Mouse (Mus musculus): ENCODE data around the gene Hcn2. TPM values are rescaled to one million over a fixed set of nuclear protein-coding genes. Genes with fewer than 3 reads are reported as not detected.

Hcn2 gene
- 100 to 1,000 TPM; 142 to 157 TPM for total RNA-seq (2021)
- long read RNA-seq, experiment 1, transcript Hcn2-202 (8 exons, 3,195 nt), result major isoform, 100 of 153 reads
- long read RNA-seq, experiment 1, partial matches to known transcripts, result 42 of 153 reads
- long read RNA-seq, experiment 1, other reads (novel, unspliced or antisense), result 11 of 153 reads
- long read RNA-seq, experiment 2, transcript Hcn2-202 (8 exons, 3,195 nt), result major isoform, 63 of 109 reads
- long read RNA-seq, experiment 2, partial matches to known transcripts, result 46 of 109 reads
- long read RNA-seq, experiment 2, other reads (novel, unspliced or antisense), result 0 of 109 reads

DNA sequence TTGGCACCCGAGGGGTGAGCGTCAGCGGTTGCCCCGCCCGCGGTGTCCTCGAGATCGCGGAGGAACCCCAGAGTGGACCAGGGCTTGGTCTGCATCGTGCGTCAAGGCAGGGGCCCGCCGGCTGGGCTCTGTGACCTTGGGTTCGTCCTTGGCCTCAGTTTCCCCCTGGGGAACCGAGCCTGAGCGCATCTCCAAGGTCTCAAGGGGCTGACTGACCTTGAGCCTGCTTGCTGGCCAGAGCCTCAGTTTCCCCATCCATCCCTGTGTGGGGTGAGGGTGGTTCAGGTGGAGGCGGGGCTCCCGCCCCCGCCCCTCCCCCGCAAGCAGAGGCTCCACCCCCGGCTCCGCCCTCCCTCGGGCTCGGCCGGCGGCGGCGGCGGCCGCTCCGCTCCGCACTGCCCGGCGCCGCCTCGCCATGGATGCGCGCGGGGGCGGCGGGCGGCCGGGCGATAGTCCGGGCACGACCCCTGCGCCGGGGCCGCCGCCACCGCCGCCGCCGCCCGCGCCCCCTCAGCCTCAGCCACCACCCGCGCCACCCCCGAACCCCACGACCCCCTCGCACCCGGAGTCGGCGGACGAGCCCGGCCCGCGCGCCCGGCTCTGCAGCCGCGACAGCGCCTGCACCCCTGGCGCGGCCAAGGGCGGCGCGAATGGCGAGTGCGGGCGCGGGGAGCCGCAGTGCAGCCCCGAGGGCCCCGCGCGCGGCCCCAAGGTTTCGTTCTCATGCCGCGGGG is at the start of gene Hcn2:
Gene Hcn2 (plus strand): TSS at position 381 of the 734 bp plus-strand sequence.
- DNase-seq (ENCODE audit: low spot score in 2 of 2), result no peak

DNA sequence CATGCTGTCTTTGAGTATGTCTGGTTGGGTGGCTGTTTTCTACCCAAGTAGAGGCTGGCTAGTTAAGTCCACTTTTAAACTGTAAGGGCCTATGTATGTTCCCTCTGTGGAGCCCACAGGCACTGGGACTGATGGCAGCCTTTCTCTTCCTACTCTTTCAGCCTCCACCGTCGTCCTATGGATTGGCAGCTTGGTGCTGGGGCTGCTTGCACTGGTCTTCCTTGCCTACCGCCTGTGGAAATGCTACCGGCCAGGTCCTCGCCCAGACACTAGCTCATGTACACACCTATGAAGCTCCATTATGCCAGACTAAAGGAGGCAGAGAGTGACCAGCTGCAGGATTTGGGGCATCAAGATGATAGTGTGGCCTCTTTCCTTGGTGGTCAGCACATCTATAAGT is 48.4 kb upstream of the Hcn2 start:
- no peak for DNase-seq (ENCODE audit: low spot score in 2 of 2)

DNA sequence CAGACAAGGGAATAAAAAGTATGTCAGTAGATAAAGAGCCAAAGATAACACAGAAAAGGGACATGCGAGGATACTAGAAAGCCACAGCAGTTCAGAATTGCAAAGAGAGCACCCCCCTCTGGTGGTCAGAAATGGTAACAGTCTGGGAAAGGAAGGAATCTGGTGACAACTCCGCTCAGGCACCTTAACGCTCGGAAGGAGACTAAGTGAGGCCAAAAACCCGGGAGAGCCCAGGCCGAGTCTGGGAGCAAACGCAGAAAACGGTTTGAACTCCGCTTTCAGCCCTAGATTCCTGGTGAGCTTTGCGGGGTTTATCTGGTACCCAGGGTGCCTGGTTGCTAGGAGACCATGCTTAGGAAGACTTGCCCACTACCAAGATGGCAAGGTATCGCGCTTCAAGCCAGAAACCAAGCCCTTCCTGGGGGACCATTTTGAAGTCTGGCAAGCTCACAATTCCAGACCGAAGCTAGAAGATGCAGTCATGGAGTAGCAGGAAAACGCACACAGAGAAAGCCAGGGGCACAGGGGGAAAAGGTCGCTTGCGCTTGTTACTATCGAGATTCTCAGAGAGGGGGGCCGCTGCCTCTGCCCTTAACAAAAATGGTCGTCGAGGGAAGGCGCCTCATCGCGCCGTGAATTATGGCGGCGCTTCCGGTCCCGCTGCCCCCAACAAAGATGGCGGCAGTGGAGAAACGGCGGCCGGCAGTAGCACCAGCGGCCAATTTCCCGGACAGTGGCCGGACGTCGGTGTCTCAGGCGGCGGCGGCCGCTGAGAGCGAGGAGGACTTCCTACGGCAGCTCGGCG is 47.5 kb upstream of the Hcn2 start, which contains the start of gene Tpgs1:
Gene Tpgs1 (plus strand): TSS at position 599 of the 805 bp plus-strand sequence.
- DNase-seq (ENCODE audit: low spot score in 2 of 2), result peak; percentile 91 to 92

DNA sequence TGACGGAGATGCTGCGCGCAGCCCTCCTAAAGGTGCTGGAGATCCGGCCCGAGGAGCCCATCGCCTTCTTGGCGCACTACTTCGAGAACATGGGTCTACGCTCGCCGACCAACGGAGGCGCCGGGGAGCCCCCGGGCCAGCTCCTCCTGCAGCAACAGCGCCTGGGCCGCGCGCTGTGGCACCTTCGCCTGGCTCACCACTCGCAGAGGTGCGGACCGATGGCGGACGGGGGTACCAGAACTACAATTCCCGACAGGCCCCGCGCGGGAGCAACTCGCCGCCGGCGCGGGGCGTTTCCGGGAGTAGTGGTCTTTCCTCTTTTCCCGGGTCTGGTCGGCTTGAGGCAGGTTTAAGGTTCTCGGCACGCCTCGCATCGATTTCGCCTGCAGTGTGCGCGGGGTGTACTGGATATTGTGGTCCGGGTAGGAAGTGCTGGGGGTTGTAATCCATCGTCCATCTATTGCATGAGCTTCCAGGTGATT is 46.8 kb upstream of the Hcn2 start:
- DNase-seq (ENCODE audit: low spot score in 2 of 2), result peak; percentile 80 to 82

DNA sequence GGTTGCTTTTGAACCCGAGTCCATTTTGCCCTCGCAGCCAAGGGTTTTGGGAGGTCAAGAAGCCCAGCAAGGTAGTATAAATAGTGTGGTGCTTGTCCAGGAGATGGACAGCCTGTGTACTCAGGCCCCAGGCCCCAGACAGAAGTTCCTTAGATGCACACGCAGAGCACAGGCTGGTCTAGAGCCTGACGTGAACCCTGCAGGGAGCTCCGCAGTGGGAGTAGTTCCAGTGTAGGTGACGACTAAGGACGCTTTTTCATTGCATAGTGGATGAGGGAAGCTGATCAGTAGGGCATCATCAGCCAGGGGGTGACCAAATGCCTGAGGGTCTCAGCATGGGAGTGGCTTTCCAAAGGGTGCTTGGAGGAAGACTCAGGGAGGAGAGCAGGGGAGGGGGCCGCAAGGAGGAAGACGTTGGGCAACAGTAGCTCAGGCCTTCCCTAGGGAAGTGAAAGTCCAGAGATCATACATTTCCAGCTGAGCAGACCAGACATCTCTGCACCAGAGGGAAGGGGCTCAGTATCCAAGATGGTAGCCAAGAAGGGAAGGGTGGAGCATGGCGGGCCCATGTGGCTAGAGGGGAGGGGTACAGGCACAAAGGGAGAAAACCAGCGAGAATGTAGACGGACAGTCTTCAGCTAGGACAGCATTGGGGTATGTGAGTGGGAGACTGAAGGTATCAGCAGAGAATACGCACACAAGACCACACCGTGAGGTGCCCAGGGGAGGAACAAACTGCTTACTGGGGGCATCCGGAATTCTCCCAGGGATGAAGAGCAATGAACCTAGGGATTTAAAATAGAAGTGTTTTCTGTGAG is 46.2 kb upstream of the Hcn2 start:
- DNase-seq (ENCODE audit: low spot score in 2 of 2), result no peak

DNA sequence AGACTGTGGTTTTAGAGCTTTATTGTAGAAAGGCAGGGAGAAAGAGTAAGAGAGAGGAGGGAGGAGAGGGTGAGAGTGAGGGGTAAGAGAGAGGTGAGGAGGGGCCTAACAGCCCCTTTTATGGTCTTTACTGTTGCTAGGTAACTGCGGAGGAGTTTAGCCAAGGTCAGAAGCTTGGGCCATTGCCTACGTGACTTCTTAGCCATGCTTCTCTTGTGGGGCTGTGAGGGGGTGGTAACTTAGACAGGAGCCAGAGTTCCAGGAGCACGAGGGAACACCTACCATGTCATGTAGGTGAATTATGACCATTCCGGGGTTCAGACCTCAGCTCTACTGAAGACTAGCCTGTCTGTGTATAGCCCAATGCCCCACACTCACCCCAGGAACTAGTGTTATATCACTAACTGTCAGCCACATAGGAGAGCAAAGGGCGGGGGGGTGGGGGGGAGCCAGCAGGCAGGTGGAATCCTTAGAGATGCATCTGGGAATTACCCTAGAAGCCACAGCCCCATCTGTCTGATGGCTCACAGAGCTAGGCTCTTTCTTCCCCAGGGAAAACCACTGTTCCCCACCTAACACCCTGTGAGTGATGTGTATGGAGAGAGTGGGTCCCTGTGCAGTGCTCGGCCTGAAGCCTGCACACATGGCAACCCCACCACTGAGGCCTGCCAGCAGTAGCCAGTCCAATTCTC is 44.9 kb upstream of the Hcn2 start:
- no peak for DNase-seq (ENCODE audit: low spot score in 2 of 2)

DNA sequence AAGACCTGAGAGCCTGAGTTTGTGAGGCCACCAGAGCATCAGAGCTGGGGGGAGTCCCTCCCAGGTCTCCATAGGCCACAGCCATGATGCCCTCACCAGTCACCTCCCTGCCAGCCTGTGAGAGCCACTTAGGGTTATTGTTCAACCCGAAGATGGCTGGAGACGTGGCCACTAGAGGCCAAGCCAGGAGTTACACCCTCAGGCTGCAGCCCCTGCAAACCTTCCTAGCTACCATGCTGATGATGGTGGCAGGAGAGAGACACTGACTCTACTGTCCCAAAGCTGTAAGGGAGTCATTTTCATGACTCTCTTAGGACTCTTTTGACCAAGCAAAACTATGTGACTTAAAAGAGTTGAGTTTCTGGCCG is 44.4 kb upstream of the Hcn2 start:
- DNase-seq (ENCODE audit: low spot score in 2 of 2), result no peak

DNA sequence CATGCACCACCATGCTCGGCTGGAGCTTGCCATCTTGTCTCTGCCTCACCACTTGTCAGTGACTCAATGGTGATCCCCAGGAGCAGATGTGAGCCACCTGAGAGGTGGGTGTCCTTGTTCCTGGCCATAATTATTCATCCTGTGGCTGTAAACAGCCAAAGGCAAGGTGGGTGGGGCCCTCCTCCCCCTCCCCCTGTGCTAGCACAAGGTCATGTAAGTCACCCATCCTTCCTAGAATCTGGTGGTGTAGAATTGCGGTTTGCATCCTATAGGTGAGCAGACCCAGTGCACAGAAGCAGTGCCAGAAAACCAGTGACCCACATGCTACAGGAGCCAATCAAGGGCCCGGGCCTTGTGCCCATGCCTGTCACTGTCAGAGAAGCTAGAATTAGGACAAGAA is 43.4 kb upstream of the Hcn2 start:
- no peak for DNase-seq (ENCODE audit: low spot score in 2 of 2)

DNA sequence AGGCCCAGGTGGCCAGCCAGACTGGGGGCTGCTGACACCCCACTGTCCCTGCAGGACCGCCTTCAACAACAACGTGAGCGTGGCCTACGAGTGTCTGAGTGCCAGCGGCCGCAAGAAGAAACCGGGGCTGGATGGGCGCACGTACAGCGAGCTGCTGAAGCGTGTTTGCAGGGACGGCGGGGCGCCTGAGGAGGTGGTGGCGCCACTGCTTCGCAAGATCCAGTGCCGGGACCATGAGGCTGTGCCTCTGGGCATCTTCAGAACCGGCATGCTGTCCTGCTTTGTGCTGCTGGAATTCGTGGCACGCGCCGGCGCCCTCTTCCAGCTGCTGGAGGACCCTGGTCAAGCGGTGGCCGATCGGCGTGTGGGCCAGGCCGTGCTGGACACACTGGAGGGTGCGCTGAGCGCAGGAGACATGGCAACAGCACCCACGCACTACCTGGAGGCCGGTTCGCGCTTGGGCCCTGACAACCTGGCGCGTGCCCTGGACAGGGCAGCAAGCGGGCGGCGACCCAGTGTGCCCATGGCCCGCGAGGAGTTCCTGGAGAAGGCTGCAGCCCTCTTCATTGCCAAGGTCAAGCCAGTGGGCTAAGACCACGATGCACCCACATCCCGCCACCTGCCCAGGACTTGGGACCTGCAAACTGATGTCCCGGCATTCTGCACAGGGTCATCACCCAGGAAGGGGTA is 40.9 kb upstream of the Hcn2 start:
- no peak for DNase-seq (ENCODE audit: low spot score in 2 of 2)

DNA sequence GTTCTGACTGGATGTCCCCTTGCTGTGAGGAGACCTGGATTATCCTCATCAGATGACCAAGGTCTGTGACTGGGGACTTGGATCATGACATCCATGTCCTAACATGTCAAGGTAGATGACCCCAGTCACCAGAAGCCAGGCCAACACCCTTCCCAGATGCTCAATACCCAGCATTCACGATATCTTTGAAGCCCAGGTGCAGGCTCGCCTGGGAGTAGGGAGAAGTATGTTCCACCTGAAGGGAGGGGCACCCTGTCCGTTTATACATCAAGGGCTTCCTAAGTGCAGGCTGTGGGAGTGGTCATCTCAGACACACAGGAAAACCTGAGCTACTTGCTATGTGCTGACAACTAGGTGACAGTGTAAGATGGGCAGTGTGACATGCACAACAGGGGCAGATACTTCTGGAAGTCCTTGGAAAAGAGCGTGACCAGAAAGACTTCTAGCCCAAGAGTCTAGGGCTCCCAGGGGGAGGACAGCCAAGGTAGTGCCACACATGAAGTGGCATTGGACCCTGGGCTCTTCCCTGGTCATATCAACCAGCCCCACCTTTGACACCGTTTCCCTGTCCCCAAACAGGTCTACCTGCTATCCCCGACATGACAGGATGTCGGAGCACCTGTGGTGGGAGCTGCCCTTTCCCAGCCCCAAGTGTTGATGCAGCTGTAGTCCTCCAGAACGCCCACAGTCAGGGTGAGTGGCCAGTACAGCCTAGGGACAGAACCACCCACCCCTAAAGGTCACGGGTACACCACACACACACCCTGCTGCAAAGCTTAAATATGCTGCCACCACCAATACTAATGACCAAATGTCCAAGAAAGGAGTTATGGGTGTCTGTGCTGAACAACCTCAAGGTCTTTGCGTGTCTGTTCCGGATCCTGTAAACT is 35.6 kb upstream of the Hcn2 start:
- DNase-seq (ENCODE audit: low spot score in 2 of 2), result no peak

DNA sequence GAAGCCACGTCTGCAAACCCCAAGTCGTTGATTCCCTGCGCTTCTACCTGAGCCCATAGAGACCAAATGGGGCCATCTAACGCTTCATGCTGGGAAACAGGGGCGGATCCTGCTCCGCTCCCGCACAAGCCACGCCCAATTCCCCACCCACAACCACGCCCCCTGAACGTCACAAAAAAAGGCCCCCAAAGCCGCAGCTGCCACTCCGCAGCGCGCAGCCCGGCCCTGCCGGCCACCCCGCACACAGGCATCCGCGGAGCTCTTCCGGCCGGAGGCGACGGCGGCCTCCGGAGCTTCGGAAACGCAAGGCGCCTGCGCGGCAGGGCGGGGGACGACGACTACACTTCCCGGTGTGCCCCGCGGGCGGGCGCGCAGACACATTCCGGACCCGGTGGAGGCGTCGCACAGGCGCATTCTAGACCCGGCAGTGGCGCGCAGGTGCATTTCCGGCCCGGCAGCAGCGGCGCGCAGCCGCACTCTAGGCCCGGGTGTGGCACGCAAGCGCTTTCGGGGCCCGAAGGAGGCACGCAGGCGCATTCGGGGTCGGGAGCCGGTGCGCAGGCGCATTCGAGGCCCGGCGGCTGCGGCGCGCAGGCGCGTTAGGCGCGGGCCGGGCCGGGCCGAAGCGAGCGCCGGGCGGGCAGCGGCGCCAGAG is 34.7 kb upstream of the Hcn2 start, which contains the start of gene Cdc34:
Gene Cdc34 (plus strand): TSS at position 605 of the 655 bp plus-strand sequence.
- DNase-seq (ENCODE audit: low spot score in 2 of 2), result peak; percentile 98 to 100

DNA sequence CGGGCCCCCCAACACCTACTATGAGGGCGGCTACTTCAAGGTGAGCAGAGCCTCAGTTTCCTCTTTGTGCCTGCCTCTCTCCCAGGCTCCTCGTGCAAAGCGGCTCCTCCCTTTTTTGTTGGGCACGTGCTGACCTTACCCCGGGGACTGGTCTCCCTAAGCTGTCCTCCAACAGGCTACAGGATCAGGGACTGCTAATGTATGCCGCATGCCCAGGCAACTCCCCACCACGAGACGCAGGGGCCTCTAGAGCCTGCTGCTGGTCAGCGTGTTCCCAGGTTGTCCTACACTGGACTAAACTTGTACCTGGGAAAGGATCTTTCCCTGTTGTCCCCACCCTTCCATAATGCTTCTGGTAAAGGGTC is 33.9 kb upstream of the Hcn2 start:
- no peak for DNase-seq (ENCODE audit: low spot score in 2 of 2)

DNA sequence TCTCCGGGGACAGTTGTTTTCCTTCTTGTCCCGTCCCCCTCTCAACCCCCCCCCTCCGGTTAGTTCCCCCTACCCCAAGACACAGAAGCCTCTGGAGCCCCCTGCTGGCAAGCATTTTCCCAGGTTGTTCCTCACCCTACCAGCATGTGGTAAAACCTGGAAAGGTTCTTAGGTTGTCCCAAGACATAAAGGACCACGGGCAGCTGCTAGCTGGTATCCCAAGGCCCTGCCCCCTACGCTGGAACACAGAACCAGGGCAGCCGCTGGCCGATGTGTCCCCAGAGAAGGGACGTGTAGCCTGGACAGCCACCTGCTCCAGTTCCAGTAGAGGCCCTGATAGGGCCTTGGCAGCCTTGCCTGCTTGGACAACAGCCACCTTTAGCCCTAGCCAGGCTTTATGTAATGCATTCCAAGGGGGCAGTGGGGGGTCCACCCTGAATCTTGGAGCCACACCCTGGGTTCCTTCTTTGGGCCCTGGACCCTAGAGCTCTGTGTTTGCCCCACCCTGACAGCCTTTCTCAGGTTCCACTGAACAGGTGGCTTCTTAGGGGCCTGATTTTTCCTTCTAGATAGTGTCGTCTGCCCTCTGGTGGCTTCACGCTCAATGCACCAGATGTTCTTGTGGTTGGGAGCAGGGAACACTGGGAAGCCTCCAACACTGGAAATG is 33.4 kb upstream of the Hcn2 start:
- peak in 1 of 2 experiments; percentile 49 for DNase-seq (ENCODE audit: low spot score in 2 of 2)

DNA sequence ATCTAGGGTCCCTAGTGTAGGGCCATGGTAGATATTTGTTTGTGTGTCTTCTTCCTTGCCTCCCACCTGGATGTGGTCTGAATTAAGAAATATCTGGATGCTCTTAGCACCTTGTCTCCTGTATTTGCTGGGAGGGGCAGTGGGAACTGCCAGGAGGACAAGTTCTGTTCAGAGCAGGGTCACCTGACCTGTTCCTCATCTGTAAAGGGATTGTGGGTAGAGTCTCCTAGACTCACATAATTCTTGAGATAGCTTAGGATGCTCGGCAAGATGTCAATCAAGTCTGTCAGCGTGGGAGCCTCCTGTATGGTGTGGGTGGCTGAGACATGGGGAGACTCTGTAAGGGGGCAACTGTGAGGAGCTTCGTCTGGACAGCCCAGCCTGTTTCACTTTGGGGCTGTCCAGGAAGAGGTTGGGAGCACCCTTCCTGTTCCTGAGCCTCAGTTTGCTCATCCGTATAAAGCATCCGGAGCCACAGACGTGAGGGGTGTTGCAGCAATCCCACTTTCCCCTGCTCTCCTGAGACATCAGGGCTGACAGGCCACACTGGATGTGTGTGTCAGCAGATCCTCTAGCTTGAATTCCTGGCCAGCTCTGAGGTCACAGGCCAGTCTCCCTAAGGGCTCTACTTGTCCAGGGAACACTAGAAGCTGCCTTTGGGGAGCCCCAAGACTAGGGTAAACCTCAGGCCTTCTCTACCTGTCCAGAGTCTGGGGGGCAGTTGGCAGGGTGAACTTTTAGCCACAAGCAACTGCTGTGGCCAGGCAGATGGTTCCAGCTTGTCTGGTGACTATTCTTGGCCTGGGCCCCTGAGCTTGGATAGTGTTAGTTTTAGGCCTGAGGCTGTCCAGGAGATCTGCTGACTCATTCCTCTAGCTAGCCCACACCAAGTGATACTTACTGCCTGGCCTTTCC is 32.5 kb upstream of the Hcn2 start:
- no peak for DNase-seq (ENCODE audit: low spot score in 2 of 2)

DNA sequence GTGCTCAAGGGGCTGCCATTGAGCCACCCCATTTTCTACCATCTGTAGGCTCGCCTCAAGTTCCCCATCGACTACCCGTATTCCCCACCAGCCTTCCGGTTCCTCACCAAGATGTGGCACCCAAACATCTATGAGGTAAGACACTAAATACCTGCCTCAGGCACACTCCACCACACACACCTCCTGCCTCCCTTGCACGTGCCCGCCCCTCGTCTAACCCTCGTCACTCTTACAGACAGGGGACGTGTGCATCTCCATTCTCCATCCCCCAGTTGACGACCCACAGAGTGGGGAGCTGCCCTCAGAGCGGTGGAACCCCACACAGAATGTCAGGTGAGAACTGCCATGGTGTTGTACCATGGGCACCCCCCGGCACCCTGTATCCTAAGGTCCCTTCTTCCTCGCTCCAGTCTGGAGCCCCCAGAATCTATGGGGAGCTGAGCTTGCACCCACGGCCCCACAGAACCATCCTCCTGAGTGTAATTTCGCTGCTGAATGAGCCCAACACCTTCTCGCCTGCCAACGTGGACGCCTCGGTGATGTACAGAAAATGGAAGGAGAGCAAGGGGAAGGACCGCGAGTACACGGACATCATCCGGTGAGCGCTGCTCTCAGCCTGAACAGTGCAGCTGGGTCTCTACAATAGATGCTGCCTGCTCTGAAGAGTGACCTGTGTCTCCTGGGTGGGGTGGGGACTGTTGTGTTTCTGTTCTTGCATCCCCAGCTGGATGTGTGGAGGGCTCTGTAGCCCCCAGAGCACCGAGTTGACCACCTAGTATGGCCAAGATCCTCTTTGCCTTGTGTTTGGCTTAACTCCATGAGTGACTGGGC is 31.4 kb upstream of the Hcn2 start:
- DNase-seq (ENCODE audit: low spot score in 2 of 2), result no peak

DNA sequence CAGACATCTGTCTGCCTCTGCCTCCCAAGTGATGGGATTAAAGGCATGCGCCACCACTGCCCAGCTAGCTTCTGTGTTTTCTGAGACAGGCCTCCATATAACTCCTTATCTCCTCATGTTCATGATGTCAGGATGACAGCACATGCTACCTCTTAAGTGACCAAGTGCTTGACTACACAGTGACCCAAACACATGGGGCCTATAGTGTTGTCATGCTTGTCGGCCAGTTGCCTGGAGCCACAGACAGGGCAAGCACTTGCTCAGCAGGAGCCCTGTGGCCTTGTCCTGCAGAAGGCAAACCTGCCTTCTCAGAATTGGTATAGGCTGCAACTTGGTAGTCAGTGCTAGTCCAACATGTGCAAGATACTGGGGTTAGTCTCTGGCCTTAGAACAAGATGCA is 30.2 kb upstream of the Hcn2 start:
- no peak for DNase-seq (ENCODE audit: low spot score in 2 of 2)
